Mouse (Mus musculus) liver, adult 2 months (tissue): Measurements from ENCODE around the gene Fez1. TPM values are rescaled to one million over a fixed set of nuclear protein-coding genes. Genes with fewer than 3 reads are reported as not detected.

ENCODE experiments used
- DNase-seq: peaks from one replicate; pipeline ENCODE4 v3.0.0-alpha.2; 2011; ENCODE audit warnings: low read depth, low spot score; ENCODE audit errors: extremely low read depth
- H3K27ac ChIP-seq: fragments of 200-500 bp; replicated peaks from 2 replicates; pipeline ENCODE4 v1.5.1; 2012; ENCODE audit warnings: low read depth, mild to moderate bottlenecking, control low read depth, inconsistent platforms, low read length; ENCODE audit not compliant: insufficient read depth
- H3K27me3 ChIP-seq: fragments of 200-500 bp; 2 replicates; pipeline ENCODE4 v1.6.1; 2012; ENCODE audit warnings: mild to moderate bottlenecking, moderate library complexity, low read length, inconsistent platforms; ENCODE audit not compliant: control insufficient read depth, insufficient read depth
- H3K36me3 ChIP-seq: fragments of 200-500 bp; 2 replicates; pipeline ENCODE4 v1.6.1; 2012; ENCODE audit warnings: low read length, inconsistent platforms; ENCODE audit not compliant: control insufficient read depth, insufficient read depth
- H3K4me1 ChIP-seq: fragments of 200-500 bp; 2 replicates; pipeline ENCODE4 v1.6.1; 2011; ENCODE audit warnings: low read length; ENCODE audit not compliant: control insufficient read depth, insufficient read depth
- H3K4me3 ChIP-seq: fragments of 200-500 bp; 2 replicates; pipeline ENCODE4 v1.5.1; 2011; ENCODE audit warnings: low read depth, mild to moderate bottlenecking, control low read depth, low read length, moderate library complexity; ENCODE audit not compliant: insufficient read depth
- H3K79me2 ChIP-seq: fragments of 200-500 bp; 2 replicates; pipeline ENCODE4 v1.6.1; 2012; ENCODE audit warnings: inconsistent platforms, mild to moderate bottlenecking, low read length, moderate library complexity; ENCODE audit not compliant: control insufficient read depth, insufficient read depth
- H3K9ac ChIP-seq: fragments of 200-500 bp; 2 replicates; pipeline ENCODE4 v1.6.1; 2012; ENCODE audit warnings: low read depth, mild to moderate bottlenecking, control low read depth, inconsistent platforms, low read length
- CTCF ChIP-seq: fragments of 200-500 bp; IDR thresholded peaks from 2 replicates; pipeline ENCODE4 v1.5.1; 2011; ENCODE audit warnings: low read depth, low read length, control low read depth
- POLR2A ChIP-seq: fragments of 200-500 bp; IDR thresholded peaks from 2 replicates; pipeline ENCODE4 v1.6.1; 2011; ENCODE audit warnings: low read length, control low read depth; ENCODE audit not compliant: insufficient read depth; ENCODE audit errors: extremely low read depth
- WGBS: fragments of 180-500 bp; shearing (Covaris S2); methylation state at CpG from one replicate; pipeline ENCODE4 v1.1.7; 2018; 5-methylcytosine and 5-hydroxymethylcytosine counted together
- polyA plus RNA-seq: library from polyadenylated mRNA; depleted of rRNA; stranded (reverse); fragments of >200 nt; gene quantifications from 2 replicates; pipeline ENCODE4 v1.2.3, GENCODE M21; 2012
- total RNA-seq: library from RNA; depleted of rRNA; stranded (reverse); fragments of >200 nt; gene quantifications from 2 replicates; pipeline ENCODE4 v1.2.3, GENCODE M21; 2014

Fez1 gene
- total and polyA plus RNA-seq, 2 experiments: 0.65 TPM; not detected in 1

DNA sequence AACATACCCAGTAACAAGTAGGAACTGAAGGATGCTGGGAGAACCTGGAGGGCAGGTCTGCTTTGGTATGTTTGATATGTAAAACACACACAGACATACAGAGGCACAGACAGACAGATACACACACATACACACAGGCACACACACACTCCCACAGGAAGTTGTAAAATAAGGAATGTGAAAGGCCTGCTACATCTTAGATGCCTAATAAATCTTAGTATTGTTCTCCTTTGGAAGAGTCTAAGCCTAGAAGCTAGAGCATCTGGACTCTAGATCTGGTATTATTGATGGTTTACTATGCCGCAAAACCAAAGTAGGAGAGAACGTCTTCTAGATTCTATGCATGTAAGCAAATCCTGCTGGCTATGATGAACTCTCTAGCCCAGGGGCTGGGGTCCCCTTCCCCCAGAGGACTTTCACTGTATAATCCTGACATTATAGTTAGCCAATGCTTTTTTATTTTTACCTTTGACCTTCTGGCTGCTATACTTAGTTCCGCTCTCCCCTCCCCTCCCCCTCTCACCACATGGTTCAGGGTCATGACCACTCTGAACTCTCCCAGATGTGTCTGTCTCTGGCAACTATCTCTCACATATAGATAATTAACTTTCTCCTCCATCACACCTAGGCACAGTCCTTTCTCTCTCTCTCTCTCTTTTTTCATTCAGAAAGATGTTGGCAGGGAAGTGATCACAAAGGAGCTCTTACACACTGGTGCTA, 16.2 kb upstream of the Fez1 start:
- 66% methylated on average over 3 of the region's 3 CpGs for WGBS
- H3K79me2 ChIP-seq: no peaks in the 10 kb centered on the region
- no peaks in the 10 kb centered on the region for H3K36me3 ChIP-seq
- H3K9ac ChIP-seq: no peak overlapping the region
- peaks cover 12% of the 10 kb centered on the region for H3K4me1 ChIP-seq
- H3K27me3 ChIP-seq: no peaks in the 10 kb centered on the region
- peak; percentile 67 for DNase-seq
- H3K4me3 ChIP-seq: no peak overlapping the region
- TF ChIP-seq CTCF: no peak
- no peak for TF ChIP-seq POLR2A
- no peak overlapping the region for H3K27ac ChIP-seq

GRCm38 (mm10) chr9:36808126-36808785, 13.4 kb upstream of the Fez1 start:
- Histone ChIP-seq H3K9ac (no peak overlapping the region), H3K36me3 (no peaks in the 10 kb centered on the region), H3K79me2 (no peaks in the 10 kb centered on the region), H3K27ac (peak overlapping the region; percentile 78), H3K4me1 (peaks cover 12% of the 10 kb centered on the region), H3K27me3 (no peaks in the 10 kb centered on the region), H3K4me3 (0 out of 2 replicates have a peak overlapping the region, but pooled peaks have one; percentile 11)
- TF ChIP-seq POLR2A (no peak), CTCF (no peak)
- 21% methylated on average over 5 of the region's 5 CpGs for WGBS
- peak; percentile 99 for DNase-seq

GRCm38 (mm10) chr9:36814486-36814885, 7.2 kb upstream of the Fez1 start:
- H3K27ac ChIP-seq: no peak overlapping the region
- TF ChIP-seq POLR2A (no peak), CTCF (peak; percentile 27; the same call in 1 of the 2 replicates)

DNA sequence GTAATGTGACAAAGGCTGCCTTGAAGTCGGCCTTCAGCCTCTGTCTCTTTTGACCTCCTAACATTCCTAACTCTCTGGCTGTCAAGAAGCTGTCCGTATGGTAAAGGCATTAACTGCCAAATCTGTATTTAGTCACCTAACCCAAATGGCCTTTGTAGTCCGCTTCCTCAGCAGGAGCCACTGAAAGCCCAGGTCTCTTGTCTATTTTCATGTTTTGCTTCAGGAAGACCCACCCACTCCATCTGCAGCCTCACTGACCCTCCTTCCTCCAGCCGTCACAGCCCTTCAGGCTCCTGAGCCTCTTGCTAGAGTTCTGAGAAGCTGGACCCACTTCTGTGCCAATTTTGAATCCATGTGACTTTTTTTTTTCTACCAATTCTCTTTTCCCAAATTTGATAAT, 2.8 kb upstream of the Fez1 start:
- H3K27ac ChIP-seq: no peak overlapping the region
- WGBS: 88% methylated on average over 4 of the region's 4 CpGs
- DNase-seq: no peak

More at GRCm38 (mm10) chr9:36814486-36814885, 7.2 kb upstream of the Fez1 start:
- no peak overlapping the region for H3K4me3 ChIP-seq
- no peak overlapping the region for H3K9ac ChIP-seq
- H3K36me3 ChIP-seq: no peaks in the 10 kb centered on the region
- H3K27me3 ChIP-seq: no peaks in the 10 kb centered on the region
- H3K79me2 ChIP-seq: no peaks in the 10 kb centered on the region
- 45% methylated on average over 3 of the region's 3 CpGs for WGBS
- peak; percentile 29 for DNase-seq
- H3K4me1 ChIP-seq: no peaks in the 10 kb centered on the region

DNA sequence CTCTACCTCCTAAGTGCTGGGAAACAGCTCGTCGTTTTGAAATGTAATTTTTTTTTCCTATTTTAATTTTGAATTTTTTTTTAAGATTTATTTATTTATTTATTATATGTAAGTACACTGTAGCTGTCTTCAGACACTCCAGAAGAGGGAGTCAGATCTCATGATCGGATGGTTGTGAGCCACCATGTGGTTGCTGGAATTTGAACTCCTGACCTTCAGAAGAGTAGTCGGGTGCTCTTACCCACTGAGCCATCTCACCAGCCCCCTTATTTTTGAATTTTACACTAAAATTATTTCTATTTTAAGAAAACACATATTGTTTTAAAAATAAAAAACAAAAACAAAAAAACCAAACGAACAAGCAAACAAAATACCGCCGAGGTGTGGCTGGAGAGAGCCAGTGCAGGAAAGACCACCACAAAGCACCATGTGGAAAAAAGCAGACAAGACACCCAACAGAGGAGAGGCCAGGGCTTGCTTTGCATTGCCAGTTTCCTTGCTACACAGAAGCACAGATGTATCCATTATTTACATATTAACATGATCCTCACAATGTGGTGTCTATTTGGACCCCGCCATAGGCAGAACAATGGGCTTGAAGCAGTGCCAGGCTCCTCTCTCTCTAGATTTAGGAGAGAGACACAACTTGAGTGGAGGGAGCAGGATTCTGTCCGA, 558 bp upstream of the Fez1 start:
- no peak for TF ChIP-seq POLR2A
- TF ChIP-seq CTCF: no peak
- no peaks in the 10 kb centered on the region for H3K4me1 ChIP-seq
- 60% methylated on average over 9 of the region's 9 CpGs for WGBS
- H3K79me2 ChIP-seq: no peaks in the 10 kb centered on the region
- no peaks in the 10 kb centered on the region for H3K27me3 ChIP-seq
- H3K36me3 ChIP-seq: no peaks in the 10 kb centered on the region
- H3K9ac ChIP-seq: no peak overlapping the region
- no peak overlapping the region for H3K4me3 ChIP-seq
- DNase-seq: no peak
- H3K27ac ChIP-seq: no peak overlapping the region

More for the DNA sequence above, 2.8 kb upstream of the Fez1 start:
- no peaks in the 10 kb centered on the region for H3K4me1 ChIP-seq
- no peak overlapping the region for H3K9ac ChIP-seq
- H3K79me2 ChIP-seq: no peaks in the 10 kb centered on the region
- no peaks in the 10 kb centered on the region for H3K36me3 ChIP-seq
- H3K4me3 ChIP-seq: no peak overlapping the region
- no peaks in the 10 kb centered on the region for H3K27me3 ChIP-seq
- TF ChIP-seq POLR2A: no peak
- TF ChIP-seq CTCF: no peak
